Mouse (Mus musculus) C2C12 (cell line): ENCODE measurements around the gene Mier2. TPM values are rescaled to one million over a fixed set of nuclear protein-coding genes. Genes with fewer than 3 reads are reported as not detected.

Experiments
- H3K27me3 ChIP-seq: one replicate; pipeline ENCODE4 v1.6.1; 2011; ENCODE audit not compliant: control insufficient read depth, insufficient read depth, insufficient read length
- H3K36me3 ChIP-seq: one replicate; pipeline ENCODE4 v1.6.1; 2011; ENCODE audit not compliant: control insufficient read depth, insufficient read depth
- H3K4me3 ChIP-seq: one replicate; pipeline ENCODE4 v1.5.1; 2011; ENCODE audit warnings: mild to moderate bottlenecking, control low read depth; ENCODE audit not compliant: poor library complexity, insufficient read depth, severe bottlenecking
- H3K79me2 ChIP-seq: one replicate; pipeline ENCODE4 v1.6.1; 2011; ENCODE audit not compliant: control insufficient read depth, insufficient read depth
- H3K79me3 ChIP-seq: one replicate; pipeline ENCODE4 v1.6.1; 2011; ENCODE audit warnings: low read depth, control low read depth
- H3ac ChIP-seq: one replicate; pipeline ENCODE3; 2011; ENCODE audit warnings: low read depth; ENCODE audit not compliant: control insufficient read depth, insufficient read length
- CEBPB ChIP-seq: IDR thresholded peaks from one replicate; pipeline ENCODE4 v1.6.1; 2011; ENCODE audit warnings: low read depth, mild to moderate bottlenecking, control low read depth, moderate library complexity
- CTCF ChIP-seq: IDR thresholded peaks from one replicate; pipeline ENCODE4 v1.5.1; 2011; ENCODE audit not compliant: control insufficient read depth, insufficient read depth, insufficient read length
- FOSL1 ChIP-seq: IDR thresholded peaks from one replicate; pipeline ENCODE4 v1.8.0; 2011; ENCODE audit warnings: mild to moderate bottlenecking, low read length; ENCODE audit not compliant: poor library complexity, insufficient read depth, severe bottlenecking
- MAX ChIP-seq: IDR thresholded peaks from one replicate; pipeline ENCODE4 v1.6.1; 2011; ENCODE audit warnings: mild to moderate bottlenecking, control low read depth
- MYOD1 ChIP-seq: IDR thresholded peaks from one replicate; pipeline ENCODE4 v1.6.1; 2011; ENCODE audit warnings: low read depth; ENCODE audit not compliant: control insufficient read depth, insufficient read length
- MYOG ChIP-seq: IDR thresholded peaks from one replicate; pipeline ENCODE4 v1.6.1; 2011; ENCODE audit not compliant: control insufficient read depth, insufficient read length; ENCODE audit errors: extremely low read depth
- USF1 ChIP-seq: IDR thresholded peaks from one replicate; pipeline ENCODE4 v1.6.1; 2011; ENCODE audit warnings: low read depth, mild to moderate bottlenecking, control low read depth, moderate library complexity
- polyA plus RNA-seq: library from polyadenylated mRNA; unstranded; fragments of >200 nt; fragmentation: generic; extraction: Trizol; gene quantifications from one replicate; pipeline ENCODE4 v1.2.1, GENCODE M21; 2012; ENCODE audit warnings: missing spikeins

Mier2 gene
- polyA plus RNA-seq, 1 experiment = 26.9 TPM

DNA sequence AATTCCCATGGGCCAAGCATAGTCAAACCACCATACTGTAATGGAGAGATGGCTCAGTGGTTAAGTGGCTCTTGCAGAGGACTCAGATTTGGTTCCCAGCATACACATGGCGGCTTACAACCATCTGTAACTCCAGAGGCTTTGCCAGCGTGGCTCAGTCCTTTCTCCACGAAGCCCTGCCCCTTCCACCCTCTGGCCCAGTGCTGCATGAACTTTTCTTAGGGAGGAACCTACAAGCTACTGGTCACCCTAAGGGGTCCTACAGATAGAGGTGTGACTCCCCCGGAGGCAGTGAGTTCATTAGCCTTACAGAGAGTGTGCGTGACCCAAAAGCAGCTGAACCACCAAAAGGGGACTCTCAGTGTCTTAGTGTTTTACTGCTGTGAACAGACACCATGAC lies 2.0 kb upstream of the Mier2 start:
- H3ac ChIP-seq = no peak overlapping the region
- no peak overlapping the region for H3K4me3 ChIP-seq
- peaks cover 12% of the 10 kb centered on the region for H3K79me3 ChIP-seq
- TF ChIP-seq MYOD1 = no peak
- TF ChIP-seq USF1 = no peak
- no peak for TF ChIP-seq CTCF
- no peak for TF ChIP-seq FOSL1
- no peak for TF ChIP-seq MYOG
- no peak for TF ChIP-seq MAX
- no peak for TF ChIP-seq CEBPB
- no peaks in the 10 kb centered on the region for H3K36me3 ChIP-seq
- H3K79me2 ChIP-seq = peaks cover 28% of the 10 kb centered on the region
- H3K27me3 ChIP-seq = no peaks in the 10 kb centered on the region

DNA sequence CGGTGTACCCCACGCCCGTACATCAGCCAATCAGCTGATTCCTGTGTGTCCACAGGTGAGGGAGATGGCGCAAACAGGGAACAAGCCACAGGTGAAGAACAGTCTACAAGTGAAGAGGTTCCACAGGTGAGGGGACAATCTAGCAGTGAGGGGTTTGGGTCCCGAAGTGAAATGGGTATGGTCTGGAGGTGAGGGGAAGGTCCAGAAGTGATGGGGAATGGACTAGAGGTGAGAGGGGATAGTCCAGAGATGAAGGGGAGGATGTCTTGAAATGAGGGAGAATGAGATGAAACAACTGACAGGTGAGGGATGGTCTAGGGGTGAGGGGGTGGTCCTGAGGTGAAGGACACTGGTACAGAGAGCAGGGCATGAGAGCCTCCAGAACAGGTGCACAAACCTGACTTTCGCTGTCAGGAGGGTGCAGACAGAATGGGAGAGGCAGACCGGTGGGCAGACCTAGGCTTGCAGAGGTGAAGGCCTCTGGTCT lies 282 bp upstream of the Mier2 start:
- TF ChIP-seq USF1 (no peak), CEBPB (no peak), MYOG (no peak), MYOD1 (no peak), CTCF (no peak), FOSL1 (no peak), MAX (no peak)
- Histone ChIP-seq H3K79me3 (peaks cover 14% of the 10 kb centered on the region), H3K36me3 (peaks cover 4% of the 10 kb centered on the region), H3ac (no peak overlapping the region), H3K79me2 (peaks cover 45% of the 10 kb centered on the region), H3K4me3 (peak overlapping the region; percentile 87), H3K27me3 (no peaks in the 10 kb centered on the region)

DNA sequence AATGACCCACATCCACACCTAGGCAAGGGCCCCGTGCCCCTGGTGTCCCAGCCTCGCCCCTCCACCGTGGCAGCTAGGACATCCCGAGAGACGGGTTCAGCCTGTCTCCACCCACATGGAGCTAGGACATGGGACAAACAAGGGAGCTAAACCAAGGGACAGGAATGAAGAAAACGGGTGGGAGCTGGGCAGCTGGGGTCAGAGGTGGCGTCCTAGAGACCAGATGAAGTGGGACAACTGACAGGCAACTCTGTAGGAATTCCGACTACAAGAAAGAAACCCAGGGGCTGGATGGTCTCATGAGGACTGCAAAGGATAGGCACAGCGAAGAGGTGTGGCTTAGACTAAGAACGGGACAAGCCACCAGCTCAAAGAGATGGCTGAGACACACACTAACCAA lies 1.3 kb downstream of the Mier2 start:
- Histone ChIP-seq H3K79me3 (peaks cover 14% of the 10 kb centered on the region), H3K4me3 (no peak overlapping the region), H3K27me3 (no peaks in the 10 kb centered on the region), H3ac (no peak overlapping the region), H3K79me2 (peaks cover 52% of the 10 kb centered on the region), H3K36me3 (peaks cover 12% of the 10 kb centered on the region)
- TF ChIP-seq CTCF (no peak), MYOD1 (no peak), CEBPB (no peak), MAX (no peak), USF1 (no peak), FOSL1 (no peak), MYOG (no peak)

DNA sequence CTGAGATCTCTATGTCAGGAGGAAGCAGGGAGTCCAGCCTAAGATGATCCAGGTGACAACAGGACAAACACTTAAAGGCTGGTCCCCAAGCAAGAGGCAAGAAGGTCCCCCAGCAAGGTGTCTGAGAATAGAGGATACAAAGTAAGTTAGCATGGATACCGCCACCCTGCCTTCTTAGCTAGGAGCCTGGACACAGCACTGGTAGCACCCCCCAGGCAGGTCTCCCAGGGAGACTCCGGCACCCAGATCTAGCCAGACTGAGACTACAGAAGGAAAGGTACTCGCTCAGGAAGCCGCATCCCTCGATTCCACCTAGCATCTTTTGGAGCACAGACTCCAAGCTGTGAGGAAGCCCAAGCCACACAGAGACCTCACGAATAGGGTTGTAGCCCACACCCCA lies 1.8 kb downstream of the Mier2 start:
- peaks cover 18% of the 10 kb centered on the region for H3K36me3 ChIP-seq
- TF ChIP-seq MYOD1 (no peak), FOSL1 (no peak), MYOG (no peak), CEBPB (no peak), MAX (no peak), CTCF (no peak), USF1 (no peak)
- H3K79me2 ChIP-seq = peaks cover 52% of the 10 kb centered on the region
- peaks cover 14% of the 10 kb centered on the region for H3K79me3 ChIP-seq
- no peak overlapping the region for H3K4me3 ChIP-seq
- no peaks in the 10 kb centered on the region for H3K27me3 ChIP-seq
- H3ac ChIP-seq = no peak overlapping the region

DNA sequence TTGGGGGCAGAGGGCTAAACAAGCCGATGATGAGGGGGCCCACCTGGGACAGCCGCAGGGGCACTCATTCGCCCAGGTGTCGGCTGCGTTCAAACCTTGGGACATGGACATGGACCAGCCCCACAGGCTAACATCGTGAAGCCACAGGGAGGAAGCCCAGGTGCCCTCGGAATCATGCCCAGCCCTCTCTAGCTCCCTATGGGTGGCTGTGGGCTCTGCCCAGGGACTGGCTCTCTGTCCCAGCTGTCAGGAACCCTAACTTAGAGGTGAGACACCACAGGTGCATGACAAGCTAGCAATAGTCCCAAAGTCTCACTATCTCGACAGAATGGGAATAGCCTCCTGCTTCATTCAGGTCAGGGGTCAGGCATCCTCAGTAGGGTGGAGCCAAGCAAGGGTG lies 2.5 kb downstream of the Mier2 start:
- Histone ChIP-seq H3ac (no peak overlapping the region), H3K79me2 (peaks cover 52% of the 10 kb centered on the region), H3K36me3 (peaks cover 24% of the 10 kb centered on the region), H3K27me3 (no peaks in the 10 kb centered on the region), H3K4me3 (no peak overlapping the region), H3K79me3 (peaks cover 14% of the 10 kb centered on the region)
- TF ChIP-seq CTCF (no peak), USF1 (no peak), MYOG (no peak), MAX (no peak), FOSL1 (no peak), CEBPB (no peak), MYOD1 (no peak)

DNA sequence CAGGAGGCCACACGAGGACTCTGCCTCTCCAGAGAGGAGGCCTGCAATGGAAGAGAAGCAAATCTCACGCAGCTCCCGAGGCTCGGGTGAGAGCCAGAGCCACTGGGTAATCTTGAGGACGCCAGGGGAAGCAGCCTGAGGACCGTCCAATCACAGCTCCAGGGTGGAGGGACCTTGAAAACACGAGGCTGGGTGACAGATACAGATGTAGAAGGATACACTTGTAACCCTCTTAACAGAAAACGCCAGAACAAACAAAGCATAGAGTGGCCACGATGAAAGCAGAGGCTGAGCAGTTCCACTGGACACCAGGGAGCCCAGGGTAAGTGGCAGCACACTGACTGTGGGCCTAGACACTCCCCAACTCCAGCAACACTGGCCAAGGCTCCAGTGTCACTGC lies 4.6 kb downstream of the Mier2 start:
- Histone ChIP-seq H3K79me3 (peaks cover 14% of the 10 kb centered on the region), H3ac (no peak overlapping the region), H3K36me3 (peaks cover 44% of the 10 kb centered on the region), H3K79me2 (peaks cover 52% of the 10 kb centered on the region), H3K27me3 (no peaks in the 10 kb centered on the region), H3K4me3 (no peak overlapping the region)
- TF ChIP-seq MAX (no peak), CEBPB (no peak), MYOG (no peak), USF1 (no peak), FOSL1 (no peak), CTCF (no peak), MYOD1 (no peak)
